Comparison of ENCODE assay signal across 23 mouse cellular contexts in genomic region chr9:56581016-56581415, GRCm38 (mm10).
"Had no signal": no experiment of that assay in that cellular context is flagged by ENCODE, and none has a peak within 500 bp of the region (broad histone marks: within the 10 kb centered on the region; RNA-seq: fewer than 3 reads in every experiment).

No protein-coding gene starts in this region.

- H3K27me3 ChIP-seq: intestine, embryonic 15.5 days had no signal

- DNase-seq: gastrocnemius, adult 2 months; gastrocnemius, postnatal 10 days; gastrocnemius, postnatal 25 days; heart, adult 18-20 months; heart, postnatal 14 days; heart, postnatal 36 days; kidney, adult 18-20 months; kidney, adult 8-10 months; kidney, postnatal 10 days; kidney, postnatal 25 days; kidney, postnatal 4 days; liver had no signal

- H3K27ac ChIP-seq: gastrocnemius, adult 2 months; heart, embryonic 13.5 days; heart, embryonic 15.5 days; intestine, embryonic 15.5 days; layer of hippocampus, adult 2 months; left cerebral cortex, adult 2 months; limb, embryonic 10.5 days; limb, embryonic 12.5 days; liver, embryonic 14.5 days had no signal

- H3K9ac ChIP-seq: heart, embryonic 13.5 days; heart, embryonic 15.5 days; intestine, embryonic 15.5 days; limb, embryonic 12.5 days; liver, embryonic 14.5 days had no signal

- H3K36me3 ChIP-seq: heart, embryonic 13.5 days; heart, embryonic 15.5 days; intestine, embryonic 15.5 days; limb, embryonic 10.5 days; limb, embryonic 12.5 days had no signal

- H3K4me2 ChIP-seq: heart, embryonic 11.5 days; heart, embryonic 13.5 days; heart, embryonic 15.5 days; intestine, embryonic 15.5 days; limb, embryonic 12.5 days had no signal

- H3K4me3 ChIP-seq: gastrocnemius, adult 2 months; heart, embryonic 13.5 days; heart, embryonic 15.5 days; intestine, embryonic 15.5 days; layer of hippocampus, adult 2 months; left cerebral cortex, adult 2 months; limb, embryonic 10.5 days; limb, embryonic 12.5 days had no signal

- H3K9me3 ChIP-seq: heart, embryonic 13.5 days; heart, embryonic 15.5 days; intestine, embryonic 15.5 days; limb, embryonic 10.5 days; limb, embryonic 12.5 days had no signal

- H3K4me1 ChIP-seq: heart, embryonic 15.5 days; intestine, embryonic 15.5 days had no signal

- ATAC-seq: inflammation-experienced regulatory T-cells, adult 6 months; intestine, embryonic 15.5 days; intestine, postnatal 0 days had no signal
